Mouse (Mus musculus) intestine, embryonic 15.5 days (tissue): Measurements from ENCODE around the gene Tcl1. TPM values are rescaled to one million over a fixed set of nuclear protein-coding genes. Genes with fewer than 3 reads are reported as not detected.

Experiments used
- polyA plus RNA-seq: library from polyadenylated mRNA; unstranded; fragments of >200 nt; fragmentation: Nextera tagmentation; extraction: Ambion mirVana; gene quantifications from 2 replicates; pipeline ENCODE4 v1.2.1, GENCODE M21; 2015

The Tcl1 gene
- polyA plus RNA-seq, 1 experiment from 2014 or later = not detected

Other genes with a start within 250 kb of the Tcl1 start
- gene Syne3, start 213.0 kb downstream of the Tcl1 start, polyA plus RNA-seq = 0.50 and 0.76 TPM in 2 replicates
- 184 and 190 TPM in 2 replicates for gene Glrx5, start 190.1 kb downstream of the Tcl1 start, polyA plus RNA-seq
- not detected in 2 replicates for gene Tcl1b2, start 76.8 kb downstream of the Tcl1 start, polyA plus RNA-seq
- not detected in 2 replicates for gene Tcl1b1, start 63.1 kb downstream of the Tcl1 start, polyA plus RNA-seq
- gene Tcl1b5, start 46.4 kb downstream of the Tcl1 start, polyA plus RNA-seq = not detected in 2 replicates
- not detected in 2 replicates for gene Tcl1b3, start 31.8 kb downstream of the Tcl1 start, polyA plus RNA-seq
- gene Tcl1b4, start 20.8 kb downstream of the Tcl1 start, polyA plus RNA-seq = not detected in 2 replicates
- 0.06 and 0.21 TPM in 2 replicates for gene Tunar, start 111.1 kb upstream of the Tcl1 start, polyA plus RNA-seq
- 0.78 and 1.4 TPM in 2 replicates for gene D430019H16Rik, start 231.1 kb upstream of the Tcl1 start, polyA plus RNA-seq